8 mouse cellular contexts compared by ENCODE assay signal in genomic region chr5:134688718-134689284, GRCm38 (mm10). TPM values are rescaled to one million over a fixed set of nuclear protein-coding genes. Genes with fewer than 3 reads are reported as not detected.
DNase-seq lines count a peak whose midpoint lies in the region; ATAC-seq lines count a peak whose summit lies in the region.

No protein-coding gene starts in this region.

- peak; percentile 96 for ATAC-seq in heart, embryonic 13.5 days (ENCODE audit: extremely low read depth, insufficient number of reproducible peaks, low FRiP score, low TSS enrichment)
- ATAC-seq in liver, embryonic 12.5 days, result peak; percentile 95
- peak; percentile 95 for ATAC-seq in stomach, embryonic 15.5 days (ENCODE audit: insufficient read depth, low FRiP score, low read depth)

- under 1% methylated on average over 38 of the region's 38 CpGs for WGBS in heart, embryonic 13.5 days
- WGBS in liver, embryonic 12.5 days (ENCODE audit: insufficient replicate concordance), result 0% methylated on average over 32 of the region's 38 CpGs
- WGBS in stomach, embryonic 15.5 days, result 0% methylated on average over 38 of the region's 38 CpGs

- 0 out of 2 replicates have a peak, but pooled peaks cover 5% of the 10 kb centered on the region for H3K27me3 ChIP-seq in heart, embryonic 13.5 days (replicated peaks)
- H3K27me3 ChIP-seq in liver, embryonic 12.5 days (replicated peaks), result peaks cover 26% of the 10 kb centered on the region
- H3K27me3 ChIP-seq in stomach, embryonic 15.5 days (replicated peaks), result no peaks in the 10 kb centered on the region

- peak overlapping the region; percentile 97 for H3K4me2 ChIP-seq in heart, embryonic 13.5 days
- H3K4me2 ChIP-seq in liver, embryonic 12.5 days, result peak overlapping the region; percentile 100
- peak overlapping the region; percentile 97 for H3K4me2 ChIP-seq in stomach, embryonic 15.5 days

- no peaks in the 10 kb centered on the region for H3K4me1 ChIP-seq in brown adipose tissue, adult 24 weeks (ENCODE audit: control insufficient read depth, insufficient read depth, insufficient read length, low read length)
- H3K4me1 ChIP-seq in heart, embryonic 13.5 days, result peaks cover 15% of the 10 kb centered on the region
- peaks cover 25% of the 10 kb centered on the region for H3K4me1 ChIP-seq in liver, embryonic 12.5 days
- H3K4me1 ChIP-seq in stomach, embryonic 15.5 days, result peaks cover 2% of the 10 kb centered on the region; the same call in 1 of the 2 replicates

- peak; percentile 100 for DNase-seq in CD4-positive, CD25-positive, alpha-beta regulatory T cell, adult 2 months (ENCODE audit: low read depth, low spot score)
- DNase-seq in fat pad, adult 2 months (ENCODE audit: extremely low read depth, low read depth, low spot score), result peak; percentile 76
- DNase-seq in kidney, postnatal 10 days, result peak; percentile 99
- peak; percentile 100 for DNase-seq in natural killer cell, adult 2 months (ENCODE audit: low spot score in 2 of 2)

- peak overlapping the region; percentile 73 for H3K9ac ChIP-seq in heart, embryonic 13.5 days
- peak overlapping the region; percentile 57 for H3K9ac ChIP-seq in liver, embryonic 12.5 days
- no peak overlapping the region for H3K9ac ChIP-seq in stomach, embryonic 15.5 days

- H3K27ac ChIP-seq in brown adipose tissue, adult 24 weeks (replicated peaks; ENCODE audit: low read depth, low read length), result no peak overlapping the region
- peak overlapping the region; percentile 63 for H3K27ac ChIP-seq in heart, embryonic 13.5 days (replicated peaks)
- peak overlapping the region; percentile 80 for H3K27ac ChIP-seq in liver, embryonic 12.5 days
- peak overlapping the region; percentile 75 for H3K27ac ChIP-seq in stomach, embryonic 15.5 days

- H3K4me3 ChIP-seq in brown adipose tissue, adult 24 weeks (ENCODE audit: insufficient read depth, low read depth, low read length), result peak overlapping the region; percentile 43
- peak overlapping the region; percentile 70 for H3K4me3 ChIP-seq in heart, embryonic 13.5 days
- H3K4me3 ChIP-seq in liver, embryonic 12.5 days, result peak overlapping the region; percentile 72
- H3K4me3 ChIP-seq in stomach, embryonic 15.5 days (replicated peaks), result peak overlapping the region; percentile 91

- peaks cover 22% of the 10 kb centered on the region for H3K36me3 ChIP-seq in heart, embryonic 13.5 days
- H3K36me3 ChIP-seq in liver, embryonic 12.5 days, result no peaks in the 10 kb centered on the region
- H3K36me3 ChIP-seq in stomach, embryonic 15.5 days, result no peaks in the 10 kb centered on the region

- no peaks in the 10 kb centered on the region for H3K9me3 ChIP-seq in heart, embryonic 13.5 days
- H3K9me3 ChIP-seq in liver, embryonic 12.5 days (replicated peaks), result no peaks in the 10 kb centered on the region
- no peaks in the 10 kb centered on the region for H3K9me3 ChIP-seq in stomach, embryonic 15.5 days

RNA-seq across cellular contexts. Expression of gene Limk1, which starts 0.4 kb away (rescaled TPM):
- 4.1 and 7.5 TPM in 2 replicates for polyA plus RNA-seq in brown adipose tissue, adult 24 weeks (2012; ENCODE audit: insufficient read depth, insufficient read length, missing spikeins)
- polyA plus RNA-seq in heart, embryonic 13.5 days (2015; fragmentation: Nextera tagmentation; extraction: Ambion mirVana), result 3.1 and 3.8 TPM in 2 replicates
- 1.3 and 1.5 TPM in 2 replicates for polyA plus RNA-seq in liver, embryonic 12.5 days (2016; fragmentation: Nextera tagmentation; extraction: Ambion mirVana)
- 5.9 TPM in 2 replicates for polyA plus RNA-seq in stomach, embryonic 15.5 days (2015; fragmentation: Nextera tagmentation; extraction: Ambion mirVana)

RNA-seq across cellular contexts. Expression of gene Eif4h, which starts 49.5 kb away (rescaled TPM):
- 116 and 126 TPM in 2 replicates for polyA plus RNA-seq in brown adipose tissue, adult 24 weeks (2012; ENCODE audit: insufficient read depth, insufficient read length, missing spikeins)
- 318 and 329 TPM in 2 replicates for polyA plus RNA-seq in heart, embryonic 13.5 days (2015; fragmentation: Nextera tagmentation; extraction: Ambion mirVana)
- polyA plus RNA-seq in liver, embryonic 12.5 days (2016; fragmentation: Nextera tagmentation; extraction: Ambion mirVana), result 287 and 308 TPM in 2 replicates
- 415 and 416 TPM in 2 replicates for polyA plus RNA-seq in stomach, embryonic 15.5 days (2015; fragmentation: Nextera tagmentation; extraction: Ambion mirVana)

RNA-seq across cellular contexts. Expression of gene Eln, which starts 58.3 kb away (rescaled TPM):
- polyA plus RNA-seq in brown adipose tissue, adult 24 weeks (2012; ENCODE audit: insufficient read depth, insufficient read length, missing spikeins), result 5.4 and 7.3 TPM in 2 replicates
- 266 and 283 TPM in 2 replicates for polyA plus RNA-seq in heart, embryonic 13.5 days (2015; fragmentation: Nextera tagmentation; extraction: Ambion mirVana)
- polyA plus RNA-seq in liver, embryonic 12.5 days (2016; fragmentation: Nextera tagmentation; extraction: Ambion mirVana), result 2.6 and 4.7 TPM in 2 replicates
- 88.3 and 92.2 TPM in 2 replicates for polyA plus RNA-seq in stomach, embryonic 15.5 days (2015; fragmentation: Nextera tagmentation; extraction: Ambion mirVana)

Comparison
In these comparisons a context has a peak if more than half of its experiments do, and no peak if none do; other contexts are left out.
1. RNA of gene Eln, which starts 58.3 kb away (polyA plus RNA-seq): 266 to 283 TPM in heart, embryonic 13.5 days and 88.3 to 92.2 TPM in stomach, embryonic 15.5 days; 5.4 to 7.3 TPM in brown adipose tissue, adult 24 weeks and 2.6 to 4.7 TPM in liver, embryonic 12.5 days; every median in the first group is over 10 times any median in the second.
2. Peak in every context shown above with its lines, with median percentiles within 50 percentile points of each other: DNase-seq, H3K4me3 ChIP-seq, ATAC-seq and H3K4me2 ChIP-seq.